Mouse (Mus musculus) adrenal gland, adult 2 months (tissue): Measurements from ENCODE around the gene Ergic2. TPM values are rescaled to one million over a fixed set of nuclear protein-coding genes. Genes with fewer than 3 reads are reported as not detected.
A peak's percentile ranks its signal among the peaks of the same experiment; 100 is the strongest.

Experiments used
- DNase-seq: peaks from one replicate; pipeline ENCODE4 v3.0.0; 2021
- long read RNA-seq: library from polyadenylated mRNA; stranded (forward); transcript quantifications from one replicate; pipeline ENCODE4 v2.0.0, GENCODE M21; 2021
- polyA plus RNA-seq: library from polyadenylated mRNA; depleted of rRNA; stranded (reverse); fragments of >200 nt; gene quantifications from 2 replicates; pipeline ENCODE4 v1.2.3, GENCODE M21; 2012; rRNA removed
- total RNA-seq, 2 experiments: library from RNA; stranded (reverse); gene quantifications; 2 replicates each; pipeline ENCODE4 v1.2.3; 2021

Ergic2 gene
- 10 to 100 TPM; 65.2 to 83.3 TPM for total RNA-seq
- 6.7 and 8.8 TPM in 2 replicates for polyA plus RNA-seq
- long read RNA-seq, full-length matches to known transcripts: 32 of 42 reads
- long read RNA-seq, partial matches to known transcripts: 1 of 42 reads
- long read RNA-seq, other reads (novel, unspliced or antisense): 9 of 42 reads

- DNase-seq: peak; percentile 98
These were observed at the start of gene Ergic2 for GRCm38 (mm10) chr6:148211897-148212680. Ergic2 (minus strand) TSS chr6:148212374.

DNA sequence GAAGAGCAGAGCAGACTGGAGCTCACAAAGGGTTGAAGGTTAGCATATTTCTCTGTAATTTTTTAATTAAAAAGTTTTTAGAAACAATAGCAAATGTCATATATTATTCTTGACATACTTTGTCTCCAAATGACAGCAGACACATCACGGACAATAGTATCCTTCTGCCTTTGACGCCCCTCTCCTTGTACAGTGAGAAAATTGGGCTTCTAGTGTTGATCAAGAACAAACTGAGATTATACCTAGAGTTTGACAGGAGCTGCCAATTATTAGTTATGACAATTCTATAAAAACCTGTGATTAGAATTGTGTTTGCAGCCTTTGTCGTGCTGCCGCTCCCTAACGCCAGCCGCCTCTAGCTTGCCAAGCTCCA, 48.5 kb upstream of the Ergic2 start:
- no peak for DNase-seq

- DNase-seq: no peak
These were observed 48.0 kb upstream of the Ergic2 start for GRCm38 (mm10) chr6:148259979-148260728.

- DNase-seq: no peak
These were observed 46.9 kb upstream of the Ergic2 start for GRCm38 (mm10) chr6:148259074-148259473.

GRCm38 (mm10) chr6:148257805-148258204, 45.6 kb upstream of the Ergic2 start:
- no peak for DNase-seq

GRCm38 (mm10) chr6:148256109-148256508, 43.9 kb upstream of the Ergic2 start:
- DNase-seq: no peak

DNA sequence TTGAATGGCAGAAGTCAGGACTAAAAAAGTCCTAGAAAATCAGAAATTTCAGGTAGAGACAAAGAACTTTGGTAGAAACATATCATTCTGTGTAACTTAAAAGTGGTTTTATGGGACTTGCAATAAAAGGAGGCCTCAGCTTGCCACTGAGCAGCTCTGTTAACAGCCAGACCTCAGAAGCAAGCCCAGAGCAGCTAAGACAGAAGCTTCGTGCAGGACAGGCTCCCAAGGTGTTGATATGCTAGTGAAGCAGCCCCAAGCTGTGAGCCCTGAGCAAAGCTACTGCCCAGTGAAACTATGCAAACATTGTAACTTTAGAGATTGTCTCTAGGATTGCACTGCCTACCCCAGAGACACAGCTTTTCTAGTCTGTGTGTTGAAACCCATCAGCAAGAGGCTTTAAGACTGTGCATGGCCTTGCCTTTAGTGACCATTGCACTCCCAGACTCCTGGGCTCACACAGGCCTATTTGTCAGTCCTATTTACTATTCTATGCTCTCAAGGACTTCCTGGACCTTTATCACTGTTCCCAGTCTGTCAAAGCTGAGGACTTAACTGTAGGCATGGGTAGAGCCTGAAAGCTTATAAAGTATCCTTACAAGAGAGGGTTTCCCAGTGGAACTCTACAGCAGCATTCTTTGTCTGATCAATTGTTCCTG, 43.4 kb upstream of the Ergic2 start:
- DNase-seq: no peak

GRCm38 (mm10) chr6:148249221-148249620, 37.0 kb upstream of the Ergic2 start:
- DNase-seq: no peak

- DNase-seq: peak; percentile 33
These were observed 36.5 kb upstream of the Ergic2 start for GRCm38 (mm10) chr6:148248625-148249024.

DNA sequence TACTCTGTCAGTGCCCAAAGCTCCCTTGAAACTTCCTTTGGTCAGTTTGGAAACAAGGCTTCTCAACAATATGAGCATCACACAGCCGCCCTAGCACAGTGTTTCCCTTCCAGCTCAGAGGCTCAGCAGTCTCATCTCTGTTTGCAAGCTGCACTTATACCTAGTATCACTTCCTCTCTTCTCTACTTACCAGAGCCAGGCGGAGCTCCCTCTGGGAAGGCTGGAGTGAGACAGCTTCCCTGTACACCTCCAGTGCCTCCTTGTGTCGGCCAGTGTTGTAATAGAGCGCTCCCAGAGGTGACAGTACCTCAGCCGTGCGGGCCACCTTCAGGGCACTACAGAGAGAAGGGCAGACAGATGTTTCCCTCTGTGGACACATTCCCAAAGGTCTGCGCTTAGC, 34.4 kb upstream of the Ergic2 start:
- DNase-seq: no peak

DNA sequence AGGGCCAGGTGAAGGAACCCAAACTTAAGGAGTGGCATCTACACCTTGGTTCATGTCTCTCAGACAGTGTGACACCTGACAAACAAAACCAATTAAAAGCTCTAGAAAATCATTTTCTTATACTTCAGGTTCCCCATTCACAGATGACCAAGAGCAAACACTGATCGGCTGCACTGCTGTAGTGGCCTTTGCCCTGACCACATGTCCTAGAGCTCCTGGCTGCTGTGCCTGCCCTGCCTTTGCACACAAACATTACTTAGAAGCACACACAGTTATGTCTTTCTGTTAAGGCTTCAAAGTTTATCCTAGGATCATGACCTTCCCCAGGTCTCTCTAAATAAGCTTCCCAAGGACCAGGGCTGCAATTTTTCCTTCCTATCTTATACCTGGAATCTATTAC, 32.7 kb upstream of the Ergic2 start:
- DNase-seq: no peak

DNA sequence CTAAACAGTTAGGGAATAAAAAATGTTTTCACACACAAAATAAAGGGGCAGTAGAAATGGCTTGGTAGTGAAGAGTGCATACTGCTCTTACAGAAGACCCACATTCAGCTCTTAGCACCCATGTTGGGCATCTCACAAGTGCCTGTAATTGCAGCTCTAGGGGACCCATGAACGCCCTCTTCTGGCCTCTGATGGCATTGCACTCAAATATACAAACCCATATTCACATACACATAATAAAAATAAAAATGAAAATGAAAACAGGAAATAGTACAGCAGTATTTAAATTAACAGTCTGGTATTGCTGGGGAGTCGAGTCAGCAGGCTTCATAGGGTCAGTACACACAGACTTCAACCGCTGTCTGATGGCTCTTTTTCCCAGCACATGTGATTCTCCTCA, 30.1 kb upstream of the Ergic2 start:
- no peak for DNase-seq

DNA sequence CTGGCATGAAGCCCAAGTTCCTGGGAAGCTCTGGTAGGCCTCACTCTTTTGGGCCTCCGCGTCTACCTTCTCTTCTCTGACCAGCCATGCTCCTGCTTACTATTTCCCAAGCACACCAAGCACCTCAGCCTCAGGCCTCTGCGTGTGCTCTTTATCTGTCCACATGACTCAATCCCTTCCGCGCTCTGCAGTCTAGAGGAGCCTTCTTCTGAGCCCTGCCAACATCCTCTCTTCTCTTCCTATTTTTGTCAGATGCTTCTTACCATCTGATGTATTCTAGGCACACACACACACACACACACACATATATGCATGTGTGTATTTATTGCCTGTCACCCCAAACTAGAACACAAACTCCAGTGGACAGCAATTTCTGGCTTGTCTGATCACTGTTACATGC, 29.5 kb upstream of the Ergic2 start:
- no peak for DNase-seq

DNA sequence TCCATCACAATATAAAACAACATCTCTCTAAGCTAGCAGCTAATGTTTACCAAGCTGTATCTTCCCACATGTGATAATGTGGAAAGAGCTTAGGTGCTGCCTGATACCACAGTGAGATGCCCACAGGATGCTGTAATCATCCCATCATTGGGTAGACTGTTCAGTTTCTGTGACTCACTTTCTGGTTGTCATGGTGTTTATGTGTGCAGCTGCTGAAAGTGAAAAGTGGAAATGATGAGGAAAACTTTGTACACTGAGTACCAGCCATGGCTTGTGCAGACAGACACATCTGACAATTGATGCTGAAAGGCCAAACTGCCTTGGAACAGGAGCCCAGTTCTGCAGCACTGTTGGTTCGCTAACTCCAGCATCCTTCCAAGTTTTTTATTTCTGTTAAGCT, 27.1 kb upstream of the Ergic2 start:
- DNase-seq: no peak

GRCm38 (mm10) chr6:148237453-148237852, 25.3 kb upstream of the Ergic2 start:
- DNase-seq: no peak

GRCm38 (mm10) chr6:148234105-148234828, 22.1 kb upstream of the Ergic2 start:
- DNase-seq: no peak

- DNase-seq: no peak
These were observed 15.4 kb upstream of the Ergic2 start for GRCm38 (mm10) chr6:148227542-148227941.

- no peak for DNase-seq
These were observed 10.5 kb upstream of the Ergic2 start for GRCm38 (mm10) chr6:148222686-148223085.

DNA sequence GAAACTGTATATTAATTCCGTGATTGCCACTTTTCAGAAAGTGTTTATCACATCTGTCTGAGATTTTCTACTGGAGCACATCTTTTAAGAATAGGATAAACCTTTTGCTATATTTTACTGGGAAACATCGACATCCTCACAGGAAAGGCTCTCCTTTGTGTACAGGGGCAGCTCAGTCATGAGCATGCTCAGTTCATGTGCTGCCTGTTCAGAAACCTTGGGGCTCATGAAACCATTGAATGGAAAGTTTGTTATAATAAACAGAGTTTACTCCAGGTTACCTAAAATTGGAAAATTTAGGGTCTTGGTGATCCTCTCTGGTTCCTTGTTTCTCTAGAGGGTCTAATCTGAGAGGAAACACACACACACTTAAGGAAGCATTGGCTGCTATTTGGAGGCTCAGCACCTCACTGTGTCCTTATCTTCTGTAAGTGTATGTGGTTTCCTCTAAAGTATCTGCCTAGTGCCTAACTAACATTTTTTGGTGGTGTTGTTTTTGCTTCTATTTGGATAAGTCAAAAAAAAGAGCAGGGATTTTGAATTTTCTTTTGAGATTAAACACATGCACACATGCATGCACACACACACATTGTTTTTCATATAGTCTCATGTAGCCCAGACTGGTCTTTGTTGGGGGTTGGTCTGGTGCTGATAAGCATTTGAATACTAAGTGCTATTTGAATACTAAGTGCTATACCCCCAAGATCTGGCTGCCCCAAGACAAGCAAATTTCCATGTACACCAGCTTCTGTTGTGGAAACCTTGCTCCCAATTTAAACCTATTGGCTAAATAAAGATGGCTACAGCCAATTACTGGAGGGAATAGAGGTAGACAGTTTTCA, 6.3 kb upstream of the Ergic2 start:
- DNase-seq: no peak

DNA sequence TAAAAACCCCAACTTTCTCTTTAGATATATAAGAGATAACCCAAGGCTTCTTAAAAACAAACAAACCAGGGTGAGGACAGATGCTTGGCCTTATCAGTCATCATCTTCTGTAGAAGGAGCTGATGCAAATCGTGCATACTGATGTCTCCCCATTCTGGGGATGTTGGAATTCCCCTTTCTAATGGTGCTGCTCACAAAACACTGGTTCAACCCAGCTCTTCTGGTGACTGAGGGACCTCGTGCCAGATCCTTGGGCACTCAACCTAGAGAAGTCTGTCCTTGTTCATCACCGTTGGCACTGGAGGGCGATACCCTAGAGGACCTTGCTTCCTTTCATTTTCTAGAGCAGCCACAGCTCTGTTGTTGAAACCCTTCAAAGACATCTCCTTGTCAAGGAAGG, 4.6 kb upstream of the Ergic2 start:
- DNase-seq: no peak

- DNase-seq: peak; percentile 54
These were observed 2.6 kb upstream of the Ergic2 start for GRCm38 (mm10) chr6:148214765-148215164.
